Mouse (Mus musculus): Measurements from ENCODE around the gene Eif4g1. TPM values are rescaled to one million over a fixed set of nuclear protein-coding genes. Genes with fewer than 3 reads are reported as not detected.
"Not testable (repeated sequence)": the region's sequence is repeated elsewhere in the genome, so short reads cannot be mapped to it uniquely, and the experiment has no call there.

The Eif4g1 gene
- total RNA-seq (2021), result 100 to 1,000 TPM; 356 to 390 TPM
- long read RNA-seq, experiment 1, full-length matches to known transcripts, result 1 of 130 reads
- long read RNA-seq, experiment 1, partial matches to known transcripts, result 120 of 130 reads
- long read RNA-seq, experiment 1, other reads (novel, unspliced or antisense), result 9 of 130 reads
- long read RNA-seq, experiment 2, full-length matches to known transcripts, result 4 of 172 reads
- long read RNA-seq, experiment 2, partial matches to known transcripts, result 139 of 172 reads
- long read RNA-seq, experiment 2, other reads (novel, unspliced or antisense), result 29 of 172 reads

DNA sequence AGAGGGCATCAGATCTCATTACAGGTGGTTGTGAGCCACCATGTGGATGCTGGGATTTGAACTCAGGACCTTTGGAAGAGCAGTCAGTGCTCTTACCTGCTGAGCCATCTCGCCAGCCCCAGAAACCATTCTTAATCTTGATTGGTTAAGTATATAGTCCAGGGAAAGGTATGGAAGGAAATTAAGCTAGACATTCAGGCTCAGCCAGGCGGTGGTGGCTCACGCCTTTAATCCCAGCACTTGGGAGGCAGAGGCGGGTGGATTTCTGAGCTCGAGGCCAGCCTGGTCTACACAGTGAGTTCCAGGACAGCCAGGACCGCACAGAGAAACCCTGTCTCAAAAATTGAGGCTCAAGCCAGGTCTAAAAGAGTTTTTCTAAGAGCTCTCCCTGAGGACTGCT is at the start of gene Eif4g1:
Gene Eif4g1, plus strand, starts transcription at position 301 of the 400 bp plus-strand sequence.
- DNase-seq, result not testable (repeated sequence)

- no peak for DNase-seq
Observed at GRCm38 (mm10) chr16:20619541-20620398, 48.3 kb upstream of the Eif4g1 start.

DNA sequence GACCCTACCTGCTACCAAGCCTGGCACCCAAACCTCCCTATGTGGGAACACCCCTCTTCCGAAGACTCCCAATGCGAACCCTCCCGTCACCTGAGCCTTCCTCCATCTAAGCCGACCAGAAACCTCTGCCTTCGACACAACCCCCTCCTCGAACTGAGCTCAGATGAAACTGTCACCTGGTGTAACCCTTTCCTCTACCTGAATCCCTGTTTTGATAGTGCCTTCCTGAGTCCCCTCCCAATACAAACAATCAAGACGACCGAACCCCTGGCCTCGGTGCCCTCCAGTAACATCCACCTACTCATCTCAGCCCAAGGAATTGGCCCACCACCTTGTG is 47.7 kb upstream of the Eif4g1 start:
- no peak for DNase-seq

GRCm38 (mm10) chr16:20620751-20621190 is 47.3 kb upstream of the Eif4g1 start:
- no peak for DNase-seq

DNA sequence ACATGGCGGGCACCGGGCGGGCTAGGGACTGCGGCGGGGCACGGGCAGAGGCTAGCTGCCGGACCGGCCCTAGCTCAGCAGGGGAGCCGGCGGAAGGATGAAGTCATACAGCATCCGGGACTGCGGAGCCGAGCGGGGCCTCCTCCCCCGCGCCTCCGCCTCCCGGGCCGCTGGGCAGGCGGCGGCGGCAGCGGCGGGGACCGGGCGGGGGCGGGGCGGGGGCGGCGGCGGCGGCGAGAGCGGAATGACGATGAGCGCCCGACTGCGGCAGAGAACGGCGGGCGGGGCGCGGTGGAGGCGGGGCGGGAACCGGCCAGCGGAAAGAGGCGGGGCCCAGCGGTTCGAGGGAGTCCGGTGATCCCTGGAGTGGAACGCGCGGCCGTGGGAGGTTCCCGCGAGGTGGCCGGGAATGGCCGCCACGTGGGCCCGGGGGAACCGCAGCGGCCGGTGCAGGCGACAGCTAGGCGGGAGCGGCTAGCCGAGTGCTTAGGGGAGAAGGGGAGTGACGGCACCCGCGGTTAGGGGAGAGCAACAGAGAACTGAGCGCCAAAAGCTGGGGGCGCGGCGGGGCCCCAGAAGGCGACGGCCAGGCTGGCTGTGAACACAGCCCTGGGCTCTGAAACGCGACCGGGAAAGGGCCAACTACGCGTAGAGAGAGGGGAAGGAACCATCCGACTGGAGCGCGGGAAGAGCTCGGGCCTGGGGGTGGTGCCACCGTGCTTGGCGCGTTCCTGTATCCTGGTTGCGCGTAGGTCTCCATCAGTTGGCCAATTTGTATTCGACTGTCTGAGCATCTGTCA is 46.7 kb upstream of the Eif4g1 start, which contains the start of gene Camk2n2:
Gene Camk2n2, minus strand, starts transcription at position 97 of the 800 bp plus-strand sequence.
- DNase-seq, result peak; percentile 66

DNA sequence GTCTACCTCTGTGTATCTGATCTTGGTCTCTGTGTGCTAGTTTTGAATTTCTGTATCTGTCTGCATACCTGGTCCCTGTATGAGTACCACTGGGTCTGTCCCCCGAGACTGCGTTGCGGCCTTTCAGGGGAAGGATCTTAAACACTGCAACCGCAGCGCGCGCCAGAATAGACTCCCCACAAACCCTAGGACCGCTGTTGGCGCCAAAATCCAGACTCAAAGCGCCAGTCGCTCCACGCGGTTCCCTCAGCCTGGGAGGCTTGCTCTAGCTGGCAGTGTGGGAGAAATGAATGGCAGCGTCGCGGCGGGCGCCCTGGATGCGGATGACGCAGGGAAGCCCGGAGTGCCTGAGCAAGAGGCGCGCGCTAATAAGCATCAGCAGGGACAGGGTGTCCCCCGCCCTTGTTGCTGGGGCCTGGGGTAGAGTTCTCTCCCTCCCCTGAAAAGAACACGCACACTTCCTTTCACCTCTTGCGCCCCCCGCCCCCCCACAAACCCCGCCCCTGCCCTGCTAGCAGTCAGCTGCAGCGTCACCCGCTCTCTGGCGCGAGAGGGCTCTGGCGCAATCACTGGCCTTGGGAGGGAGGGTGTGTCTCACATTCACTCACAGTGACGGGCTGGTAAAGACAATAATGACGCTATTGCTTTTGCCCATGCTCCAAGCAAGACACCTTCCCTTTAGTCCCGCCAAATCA is 46.0 kb upstream of the Eif4g1 start:
- peak; percentile 27 for DNase-seq

GRCm38 (mm10) chr16:20623211-20623610 is 44.9 kb upstream of the Eif4g1 start:
- no peak for DNase-seq

DNA sequence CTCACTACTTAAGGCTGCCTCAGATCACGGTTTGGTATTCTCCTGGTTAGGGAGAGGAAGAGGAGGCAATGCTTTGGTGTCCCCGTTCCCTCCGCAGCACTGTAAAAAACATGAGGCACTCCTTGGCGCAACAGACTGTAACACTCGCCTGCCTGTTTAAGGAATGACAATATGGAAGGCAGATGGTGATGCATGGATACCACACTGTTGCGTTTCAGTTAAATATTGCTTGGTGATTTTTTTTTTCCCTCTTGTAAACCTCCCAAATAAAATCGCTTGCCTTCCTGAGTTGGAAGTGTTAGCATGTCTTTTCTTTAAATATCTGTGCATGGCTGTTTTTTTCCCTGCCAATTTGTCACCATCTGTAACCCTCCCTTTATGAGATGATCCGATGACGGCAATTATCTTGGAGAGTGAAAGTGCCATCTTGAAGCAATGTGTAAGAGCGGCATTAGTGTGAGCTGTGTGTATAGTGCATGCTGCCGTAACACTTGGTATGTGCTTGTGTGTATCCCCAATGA is 39.2 kb upstream of the Eif4g1 start:
- DNase-seq, result no peak

- no peak for DNase-seq
Observed at GRCm38 (mm10) chr16:20629731-20630634, 38.1 kb upstream of the Eif4g1 start, which contains the start of gene Ece2. Gene Ece2, plus strand, starts transcription at chr16:20629828.

DNA sequence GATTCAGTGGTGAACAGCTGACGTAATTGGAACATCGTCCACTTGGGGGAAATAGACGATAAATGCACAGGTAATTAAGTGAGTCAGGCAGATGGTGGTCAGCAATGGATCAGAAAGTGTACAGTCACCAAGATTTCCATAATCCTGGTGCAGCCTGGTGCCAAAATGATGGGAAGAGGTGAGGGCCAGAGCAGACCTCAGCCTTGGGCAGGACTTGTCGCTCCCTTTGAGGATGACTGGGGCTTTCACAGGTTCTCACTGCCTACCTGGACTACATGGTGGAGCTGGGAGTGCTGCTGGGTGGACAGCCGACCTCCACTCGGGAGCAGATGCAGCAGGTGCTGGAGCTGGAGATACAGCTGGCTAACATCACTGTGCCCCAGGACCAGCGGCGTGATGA is 30.7 kb upstream of the Eif4g1 start:
- DNase-seq, result no peak

- no peak for DNase-seq
Observed at GRCm38 (mm10) chr16:20638367-20638766, 29.7 kb upstream of the Eif4g1 start.

GRCm38 (mm10) chr16:20642161-20642560 is 26.0 kb upstream of the Eif4g1 start:
- peak; percentile 40 for DNase-seq

DNA sequence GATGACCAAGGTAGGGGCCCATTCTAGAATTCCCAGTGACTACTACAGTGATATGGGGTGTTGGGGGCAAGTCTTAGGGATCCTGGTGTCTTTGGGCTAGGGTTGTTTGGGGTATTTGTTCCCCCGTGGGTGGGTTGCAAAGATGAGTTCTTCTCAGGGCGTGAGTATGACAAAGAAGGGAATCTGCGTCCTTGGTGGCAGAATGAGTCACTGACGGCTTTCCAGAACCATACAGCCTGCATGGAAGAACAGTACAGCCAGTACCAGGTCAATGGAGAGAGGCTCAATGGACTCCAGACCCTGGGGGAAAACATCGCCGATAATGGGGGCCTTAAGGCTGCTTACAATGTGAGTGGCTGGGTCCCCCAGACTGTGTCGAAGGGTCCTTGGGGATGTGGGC is 24.2 kb upstream of the Eif4g1 start:
- no peak for DNase-seq

DNA sequence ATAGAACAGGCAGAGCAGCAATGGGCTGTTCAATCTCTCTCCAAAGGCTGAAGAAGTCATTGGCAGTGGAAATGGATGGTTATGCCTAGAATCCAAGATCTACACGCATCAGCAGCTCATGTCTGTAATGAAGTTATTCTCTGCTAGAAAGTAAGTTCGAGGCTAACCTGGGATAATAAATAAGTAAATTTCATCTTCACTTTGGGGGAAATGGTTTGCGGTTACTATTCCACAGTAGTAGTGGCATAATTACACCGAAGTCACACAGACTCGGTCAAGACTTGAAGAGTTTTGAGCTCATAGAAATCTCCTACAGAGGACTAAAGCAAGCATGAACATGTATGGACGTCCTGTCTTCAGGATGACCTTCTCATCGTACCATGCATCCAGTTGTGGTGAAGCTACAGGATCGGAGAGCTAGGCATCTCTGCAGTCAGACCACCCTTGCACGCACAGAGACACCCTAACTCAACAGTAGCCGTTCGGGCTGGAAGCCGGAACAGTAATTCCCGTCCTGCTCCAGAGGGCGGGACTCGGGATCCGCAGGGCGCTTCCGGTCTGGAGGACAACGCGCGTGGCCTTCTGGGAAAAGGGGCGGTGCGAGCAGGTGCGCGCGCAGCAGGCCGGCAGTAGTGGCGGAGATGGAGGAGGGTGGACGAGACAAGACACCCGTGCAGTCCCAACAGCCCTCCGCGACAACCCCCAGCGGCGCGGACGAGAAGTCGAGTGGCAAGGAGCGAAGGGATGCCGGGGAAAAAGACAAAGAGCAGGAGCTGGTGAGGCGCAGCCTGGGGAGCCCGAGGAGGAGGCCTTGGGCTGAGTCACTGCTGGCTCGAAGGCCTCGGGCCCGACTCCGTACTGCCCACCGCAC is 16.8 kb upstream of the Eif4g1 start, which contains the start of gene Psmd2:
Gene Psmd2, plus strand, starts transcription at position 577 of the 871 bp plus-strand sequence.
- peak; percentile 94 for DNase-seq

- no peak for DNase-seq
Observed at GRCm38 (mm10) chr16:20651947-20652310, 16.2 kb upstream of the Eif4g1 start.

- DNase-seq, result no peak
Observed at GRCm38 (mm10) chr16:20653315-20653714, 14.8 kb upstream of the Eif4g1 start.

- no peak for DNase-seq
Observed at GRCm38 (mm10) chr16:20657661-20658060, 10.5 kb upstream of the Eif4g1 start.

DNA sequence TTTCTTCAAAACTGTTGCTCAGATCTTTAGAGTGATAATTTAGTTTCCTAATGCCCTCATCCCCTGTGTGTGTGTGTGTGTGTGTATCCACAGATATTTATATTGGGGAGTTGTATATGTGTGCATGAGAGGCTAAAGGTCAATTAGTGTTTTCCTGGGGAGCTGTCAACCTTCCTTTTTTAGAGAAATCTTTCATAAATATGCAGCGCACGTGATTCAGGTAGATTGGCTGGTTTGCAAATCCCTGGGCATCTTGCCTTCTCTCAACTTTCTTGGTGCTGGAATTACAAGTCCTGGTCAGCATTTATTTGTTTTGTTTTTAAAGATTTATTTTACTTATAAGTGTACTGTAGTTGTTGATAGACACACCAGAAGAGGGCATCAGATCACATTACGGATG is 2.2 kb downstream of the Eif4g1 start:
- no peak for DNase-seq

GRCm38 (mm10) chr16:20671886-20672285 is 3.8 kb downstream of the Eif4g1 start:
- no peak for DNase-seq
